Mouse (Mus musculus) forebrain, embryonic 13.5 days (tissue): ENCODE measurements around the gene Natd1. TPM values are rescaled to one million over a fixed set of nuclear protein-coding genes. Genes with fewer than 3 reads are reported as not detected.
"Not testable (repeated sequence)": the region's sequence is repeated elsewhere in the genome, so short reads cannot be mapped to it uniquely, and the experiment has no call there.

Experiments
- ATAC-seq: fragments of 200-750 bp; cut with Nextera tagmentation; 2 replicates; pipeline ENCODE4 v1.8.0; 2017
- H3K27ac ChIP-seq: fragments of 300-500 bp; sonication (generic); 2 replicates; pipeline ENCODE4 v1.5.1; 2015; ENCODE audit warnings: inconsistent platforms, mild to moderate bottlenecking, moderate library complexity
- H3K27me3 ChIP-seq: fragments of 300-500 bp; sonication (generic); 2 replicates; pipeline ENCODE4 v1.6.1; 2015; ENCODE audit warnings: mild to moderate bottlenecking, inconsistent platforms
- H3K36me3 ChIP-seq: fragments of 300-500 bp; sonication (generic); 2 replicates; pipeline ENCODE4 v1.6.1; 2015; ENCODE audit warnings: mild to moderate bottlenecking, inconsistent platforms; ENCODE audit not compliant: poor library complexity, severe bottlenecking
- H3K4me1 ChIP-seq: fragments of 300-500 bp; sonication (generic); 2 replicates; pipeline ENCODE4 v1.6.1; 2015; ENCODE audit warnings: inconsistent platforms
- H3K4me2 ChIP-seq: fragments of 300-500 bp; sonication (generic); 2 replicates; pipeline ENCODE4 v1.6.1; 2015; ENCODE audit warnings: inconsistent platforms, mild to moderate bottlenecking, moderate library complexity
- H3K4me3 ChIP-seq: fragments of 300-500 bp; sonication (generic); 2 replicates; pipeline ENCODE4 v1.5.1; 2015; ENCODE audit warnings: mild to moderate bottlenecking, inconsistent platforms
- H3K9ac ChIP-seq: fragments of 300-500 bp; sonication (generic); 2 replicates; pipeline ENCODE4 v1.6.1; 2015; ENCODE audit warnings: mild to moderate bottlenecking, inconsistent platforms
- H3K9me3 ChIP-seq: fragments of 300-500 bp; sonication (generic); replicated peaks from 2 replicates; pipeline ENCODE4 v1.6.1; 2016; ENCODE audit warnings: inconsistent platforms
- WGBS: fragments of 180-500 bp; shearing (Covaris S2); methylation state at CpG from one replicate; pipeline ENCODE4 v1.1.7; 2015; 5-methylcytosine and 5-hydroxymethylcytosine counted together
- polyA plus RNA-seq: library from polyadenylated mRNA; unstranded; fragments of >200 nt; fragmentation: Nextera tagmentation; extraction: Ambion mirVana; gene quantifications from 2 replicates; pipeline ENCODE4 v1.2.1, GENCODE M21; 2015

Gene Natd1
- polyA plus RNA-seq, 1 experiment from 2014 or later: 33.7 TPM

DNA sequence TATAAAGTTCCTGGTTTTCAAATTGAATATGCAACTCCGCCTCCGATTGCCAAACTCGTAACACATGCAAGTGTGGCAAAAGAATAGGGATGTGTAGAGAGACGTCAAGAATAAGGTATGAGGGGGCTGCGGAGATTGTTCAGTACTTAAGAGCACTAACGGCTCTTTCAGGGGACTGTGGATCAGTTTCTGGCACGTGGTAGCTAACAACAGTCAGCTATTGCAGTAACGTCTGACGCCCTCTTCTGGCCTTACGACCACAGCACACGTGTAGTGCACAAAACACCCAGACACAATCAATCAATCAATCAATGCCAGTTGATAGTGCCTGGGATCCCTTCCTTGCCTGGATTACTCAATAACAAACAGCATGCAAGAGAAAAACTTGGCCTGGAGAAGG, 35.1 kb downstream of the Natd1 start:
- no peaks in the 10 kb centered on the region for H3K27me3 ChIP-seq
- no peaks in the 10 kb centered on the region for H3K9me3 ChIP-seq
- WGBS: 2% methylated on average over 11 of the region's 11 CpGs
- peak overlapping the region; percentile 68 for H3K4me2 ChIP-seq
- H3K36me3 ChIP-seq: no peaks in the 10 kb centered on the region; the same call in 1 of the 2 replicates
- H3K9ac ChIP-seq: peak overlapping the region; percentile 70
- peak overlapping the region; percentile 89 for H3K4me3 ChIP-seq
- no peak for ATAC-seq
- H3K27ac ChIP-seq: peak overlapping the region; percentile 86
- peaks cover 46% of the 10 kb centered on the region for H3K4me1 ChIP-seq

DNA sequence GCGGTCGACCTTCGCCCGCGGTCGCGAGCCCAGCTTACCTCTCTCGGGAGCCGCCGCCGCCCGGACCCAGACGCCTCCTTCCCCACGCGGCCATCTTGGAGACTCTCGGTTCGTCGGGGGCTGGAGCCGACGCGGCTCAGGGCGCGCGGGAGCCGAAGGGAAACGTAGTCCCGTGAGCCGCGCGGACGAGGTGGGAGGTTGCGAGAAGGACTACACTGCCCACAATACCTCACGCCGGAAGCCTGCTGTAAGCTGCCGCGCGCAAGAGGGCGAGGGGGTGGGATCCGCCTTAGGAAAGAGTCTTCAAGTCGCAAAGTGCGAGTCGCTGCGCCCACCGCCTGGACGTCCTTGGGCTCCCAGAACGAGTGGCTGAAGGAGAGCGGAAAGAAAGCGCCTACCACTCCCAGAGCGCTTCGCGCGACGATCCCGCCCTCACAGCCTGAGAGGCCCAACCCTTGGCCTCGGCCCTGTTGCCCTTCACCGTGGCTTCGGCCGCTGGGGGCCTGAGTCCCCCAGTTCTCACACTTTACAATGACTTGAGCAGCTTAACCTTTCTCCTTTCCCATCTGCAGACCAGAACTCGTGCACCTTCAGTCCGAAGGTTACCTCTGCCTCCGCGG, 35.8 kb downstream of the Natd1 start, which contains the start of gene Tmem11:
Gene Tmem11, minus strand, starts transcription at position 598 of the 620 bp plus-strand sequence.
- ATAC-seq: peak; percentile 100
- peak within 1 kb of the TSS; percentile 68 for H3K4me2 ChIP-seq
- under 1% methylated on average over 57 of the region's 62 CpGs for WGBS
- no peaks in the 10 kb centered on the region for H3K9me3 ChIP-seq
- H3K27ac ChIP-seq: peak within 1 kb of the TSS; percentile 86
- no peaks in the 10 kb centered on the region; the same call in 1 of the 2 replicates for H3K36me3 ChIP-seq
- peak within 1 kb of the TSS; percentile 86 for H3K9ac ChIP-seq
- peak within 1 kb of the TSS; percentile 89 for H3K4me3 ChIP-seq
- peaks cover 51% of the 10 kb centered on the region for H3K4me1 ChIP-seq
- no peaks in the 10 kb centered on the region for H3K27me3 ChIP-seq

DNA sequence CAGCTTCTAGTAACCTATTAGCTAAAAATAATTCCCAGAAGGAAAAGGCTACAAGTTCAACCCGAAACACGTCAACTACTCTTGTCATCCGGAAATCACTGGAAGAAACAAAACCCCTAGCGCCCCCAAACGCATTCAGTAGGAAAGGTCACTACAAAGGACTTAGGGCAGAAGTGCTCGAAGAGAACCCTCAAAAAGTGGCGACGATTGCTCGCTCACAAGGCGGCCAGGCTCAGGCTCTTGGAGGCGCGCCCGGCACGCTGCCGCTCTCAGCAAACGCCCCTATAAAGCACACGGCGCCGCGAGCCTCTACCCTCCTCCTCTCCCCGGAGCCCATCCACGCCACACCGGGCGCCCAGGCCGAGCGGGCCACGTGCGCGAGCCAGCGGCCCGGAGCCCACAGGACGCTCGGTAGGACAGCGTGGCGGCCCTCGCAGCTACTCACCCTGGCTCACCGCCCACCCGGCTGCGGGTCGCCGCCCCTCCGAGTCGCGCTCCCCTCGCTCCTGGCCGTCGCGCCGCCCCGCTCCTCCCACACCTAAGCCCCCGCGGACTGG, 36.4 kb downstream of the Natd1 start:
- peak overlapping the region; percentile 86 for H3K9ac ChIP-seq
- H3K27me3 ChIP-seq: no peaks in the 10 kb centered on the region
- H3K4me2 ChIP-seq: peak overlapping the region; percentile 68
- H3K4me3 ChIP-seq: peak overlapping the region; percentile 89
- ATAC-seq: peak; percentile 76
- under 1% methylated on average over 45 of the region's 52 CpGs for WGBS
- no peaks in the 10 kb centered on the region; the same call in 1 of the 2 replicates for H3K36me3 ChIP-seq
- H3K27ac ChIP-seq: peak overlapping the region; percentile 80
- no peaks in the 10 kb centered on the region for H3K9me3 ChIP-seq
- peaks cover 51% of the 10 kb centered on the region for H3K4me1 ChIP-seq

DNA sequence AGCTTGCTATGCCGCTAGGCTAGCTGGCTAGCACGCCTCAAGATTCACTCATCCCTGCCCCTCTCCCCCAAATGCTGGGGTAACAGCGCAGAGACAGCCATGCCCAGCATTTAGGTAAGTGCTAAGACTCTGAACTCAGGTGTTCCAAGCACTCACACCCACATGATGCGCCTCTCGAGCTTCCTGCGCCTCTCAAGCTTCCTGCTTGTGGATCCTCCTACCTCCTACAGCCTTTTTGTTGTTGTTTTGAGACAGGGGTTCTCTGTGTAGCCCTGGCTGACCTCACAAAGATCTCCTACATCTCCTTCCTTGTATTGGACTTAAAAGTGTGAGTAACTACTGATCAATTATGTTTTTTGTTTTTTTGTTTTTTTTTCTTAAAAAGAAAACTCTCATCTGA, 41.4 kb downstream of the Natd1 start:
- Histone ChIP-seq H3K9ac (no peak overlapping the region), H3K27ac (no peak overlapping the region), H3K4me2 (no peak overlapping the region), H3K4me1 (peaks cover 38% of the 10 kb centered on the region), H3K36me3 (peaks cover 12% of the 10 kb centered on the region; the same call in 1 of the 2 replicates), H3K27me3 (no peaks in the 10 kb centered on the region), H3K9me3 (no peaks in the 10 kb centered on the region), H3K4me3 (no peak overlapping the region)
- ATAC-seq: no peak
- WGBS: 88% methylated on average over 6 of the region's 6 CpGs

- Histone ChIP-seq H3K27me3 (no peaks in the 10 kb centered on the region), H3K36me3 (peaks cover 16% of the 10 kb centered on the region; the same call in 1 of the 2 replicates), H3K9ac (no peak overlapping the region), H3K4me1 (peaks cover 23% of the 10 kb centered on the region), H3K4me2 (no peak overlapping the region), H3K4me3 (no peak overlapping the region), H3K9me3 (no peaks in the 10 kb centered on the region), H3K27ac (no peak overlapping the region)
- 89% methylated on average over 4 of the region's 4 CpGs for WGBS
- no peak for ATAC-seq
Observed at GRCm38 (mm10) chr11:60871409-60871808, 43.1 kb downstream of the Natd1 start.

DNA sequence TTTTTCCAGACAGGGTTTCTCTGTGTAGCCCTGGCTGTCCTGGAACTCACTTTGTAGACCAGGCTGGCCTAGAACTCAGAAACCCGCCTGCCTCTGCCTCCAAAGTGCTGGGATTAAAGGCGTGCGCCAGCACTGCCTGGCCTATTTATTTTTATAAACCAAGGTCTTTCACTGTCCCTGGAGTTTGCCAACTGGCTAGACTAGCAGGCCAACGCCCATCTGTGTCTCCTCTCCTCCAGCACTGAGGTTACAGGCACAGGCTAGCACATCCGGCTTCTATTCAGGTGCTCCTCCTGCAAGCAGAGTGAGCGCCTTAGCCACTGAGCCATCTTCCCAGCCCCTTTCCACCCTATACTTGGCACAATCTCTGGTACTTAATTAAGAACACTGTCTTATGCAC, 45.1 kb downstream of the Natd1 start:
- ATAC-seq, H3K4me2 ChIP-seq, H3K4me3 ChIP-seq, H3K4me1 ChIP-seq, H3K27me3 ChIP-seq, H3K27ac ChIP-seq, H3K9me3 ChIP-seq, H3K9ac ChIP-seq: not testable (repeated sequence)
- WGBS: 96% methylated on average over 6 of the region's 6 CpGs
- H3K36me3 ChIP-seq: peaks cover 25% of the 10 kb centered on the region

- no peak for ATAC-seq
- no peak overlapping the region for H3K4me2 ChIP-seq
- no peaks in the 10 kb centered on the region for H3K9me3 ChIP-seq
- peaks cover 39% of the 10 kb centered on the region for H3K36me3 ChIP-seq
- no peaks in the 10 kb centered on the region for H3K27me3 ChIP-seq
- no peaks in the 10 kb centered on the region for H3K4me1 ChIP-seq
- H3K4me3 ChIP-seq: no peak overlapping the region
- H3K9ac ChIP-seq: no peak overlapping the region
- WGBS: 74% methylated on average over 8 of the region's 8 CpGs
- H3K27ac ChIP-seq: no peak overlapping the region
Observed at GRCm38 (mm10) chr11:60867904-60868303, 46.6 kb downstream of the Natd1 start.

DNA sequence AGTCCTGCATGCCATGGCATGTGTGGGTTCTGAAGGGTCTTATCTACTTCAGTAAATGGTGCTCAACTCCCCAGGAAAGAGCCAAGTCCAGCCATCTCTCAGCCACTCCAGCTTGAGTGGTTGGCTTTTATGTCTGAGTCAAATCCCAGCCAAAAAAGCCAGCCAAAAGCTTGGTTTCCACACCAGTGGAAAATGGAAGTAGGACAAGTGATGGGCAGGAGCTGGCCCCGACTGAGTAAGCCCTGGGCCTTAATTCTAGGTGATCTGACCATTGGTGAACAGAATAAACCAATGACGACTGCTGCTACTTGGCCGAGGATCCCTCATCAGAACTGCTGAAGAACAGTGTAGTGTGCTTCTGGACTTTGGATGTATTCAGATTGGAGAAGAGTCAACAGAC, 47.1 kb downstream of the Natd1 start:
- H3K9ac ChIP-seq: no peak overlapping the region
- H3K36me3 ChIP-seq: peaks cover 39% of the 10 kb centered on the region
- no peak overlapping the region for H3K4me2 ChIP-seq
- H3K9me3 ChIP-seq: no peaks in the 10 kb centered on the region
- H3K4me3 ChIP-seq: no peak overlapping the region
- ATAC-seq: no peak
- no peaks in the 10 kb centered on the region for H3K27me3 ChIP-seq
- no peaks in the 10 kb centered on the region for H3K4me1 ChIP-seq
- 89% methylated on average over 3 of the region's 3 CpGs for WGBS
- no peak overlapping the region for H3K27ac ChIP-seq

DNA sequence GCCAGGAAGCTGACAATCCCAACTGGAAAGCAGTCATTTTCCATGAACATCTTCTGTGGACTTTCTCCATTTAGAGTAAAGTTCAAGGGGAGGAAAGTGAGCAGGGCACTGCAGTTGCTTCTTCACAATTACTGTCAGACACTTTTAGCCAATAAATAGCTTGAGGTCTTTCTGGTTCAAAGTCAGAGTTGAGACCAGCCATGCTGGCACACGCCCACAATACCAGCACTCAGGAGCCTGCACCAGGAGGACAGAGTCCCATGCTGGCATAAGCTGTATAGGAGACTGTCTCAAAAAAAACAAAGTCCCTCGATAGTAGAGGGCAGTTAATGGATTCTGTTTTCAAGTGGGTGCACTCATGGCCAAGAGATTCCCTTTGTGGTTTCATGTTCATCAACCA, 48.5 kb downstream of the Natd1 start:
- WGBS: 60% methylated on average over 2 of the region's 2 CpGs
- Histone ChIP-seq H3K4me2 (no peak overlapping the region), H3K27ac (no peak overlapping the region), H3K4me3 (no peak overlapping the region), H3K36me3 (peaks cover 52% of the 10 kb centered on the region), H3K9ac (no peak overlapping the region), H3K9me3 (no peaks in the 10 kb centered on the region), H3K4me1 (no peaks in the 10 kb centered on the region), H3K27me3 (no peaks in the 10 kb centered on the region)
- no peak for ATAC-seq

- H3K9ac ChIP-seq: no peak overlapping the region
- H3K9me3 ChIP-seq: no peaks in the 10 kb centered on the region
- no peak overlapping the region for H3K27ac ChIP-seq
- no peak overlapping the region for H3K4me3 ChIP-seq
- no peak for ATAC-seq
- no peak overlapping the region for H3K4me2 ChIP-seq
- H3K4me1 ChIP-seq: no peaks in the 10 kb centered on the region
- H3K36me3 ChIP-seq: peaks cover 52% of the 10 kb centered on the region
- 88% methylated on average over 14 of the region's 14 CpGs for WGBS
- H3K27me3 ChIP-seq: no peaks in the 10 kb centered on the region
Observed at GRCm38 (mm10) chr11:60864916-60865315, 49.6 kb downstream of the Natd1 start.

- no peak overlapping the region; the same call in 1 of the 2 replicates for H3K9ac ChIP-seq
- no peaks in the 10 kb centered on the region for H3K4me1 ChIP-seq
- H3K27me3 ChIP-seq: no peaks in the 10 kb centered on the region
- no peaks in the 10 kb centered on the region for H3K9me3 ChIP-seq
- no peak overlapping the region for H3K4me3 ChIP-seq
- 89% methylated on average over 2 of the region's 2 CpGs for WGBS
- no peak overlapping the region for H3K27ac ChIP-seq
- H3K36me3 ChIP-seq: peaks cover 56% of the 10 kb centered on the region
- no peak for ATAC-seq
- no peak overlapping the region for H3K4me2 ChIP-seq
Observed at GRCm38 (mm10) chr11:60864166-60864565, 50.4 kb downstream of the Natd1 start.

GRCm38 (mm10) chr11:60863196-60863595, 51.4 kb downstream of the Natd1 start:
- Histone ChIP-seq H3K9ac (no peak overlapping the region), H3K27me3 (no peaks in the 10 kb centered on the region), H3K4me1 (no peaks in the 10 kb centered on the region), H3K4me3 (no peak overlapping the region), H3K4me2 (no peak overlapping the region), H3K9me3 (no peaks in the 10 kb centered on the region), H3K27ac (no peak overlapping the region), H3K36me3 (peaks cover 65% of the 10 kb centered on the region)
- 79% methylated on average over 4 of the region's 4 CpGs for WGBS
- ATAC-seq: no peak
